Mouse (Mus musculus) heart, embryonic 10.5 days (tissue): Measurements from ENCODE around the gene Mgme1. TPM values are rescaled to one million over a fixed set of nuclear protein-coding genes. Genes with fewer than 3 reads are reported as not detected.

ENCODE experiments used
- DNase-seq: peaks from one replicate; pipeline ENCODE4 v3.0.0-alpha.2; 2017; ENCODE audit warnings: low spot score
- H3K27ac ChIP-seq: fragments of 300-500 bp; sonication (generic); 2 replicates; pipeline ENCODE4 v1.5.1; 2016; ENCODE audit warnings: mild to moderate bottlenecking
- H3K27me3 ChIP-seq: fragments of 300-500 bp; sonication (generic); 2 replicates; pipeline ENCODE4 v1.6.1; 2016; ENCODE audit warnings: mild to moderate bottlenecking; ENCODE audit not compliant: poor library complexity, insufficient read depth, severe bottlenecking
- H3K36me3 ChIP-seq: fragments of 300-500 bp; sonication (generic); 2 replicates; pipeline ENCODE4 v1.6.1; 2016; ENCODE audit warnings: mild to moderate bottlenecking, moderate library complexity
- H3K4me1 ChIP-seq: fragments of 300-500 bp; sonication (generic); 2 replicates; pipeline ENCODE4 v1.6.1; 2016; ENCODE audit warnings: mild to moderate bottlenecking
- H3K4me3 ChIP-seq: fragments of 300-500 bp; sonication (generic); 2 replicates; pipeline ENCODE4 v1.5.1; 2016; ENCODE audit warnings: mild to moderate bottlenecking, moderate library complexity
- H3K9me3 ChIP-seq: fragments of 300-500 bp; sonication (generic); 2 replicates; pipeline ENCODE4 v1.6.1; 2016; ENCODE audit warnings: mild to moderate bottlenecking, moderate library complexity
- WGBS: fragments of 180-500 bp; shearing (Covaris S2); methylation state at CpG from one replicate; pipeline ENCODE4 v1.1.7; 2016; 5-methylcytosine and 5-hydroxymethylcytosine counted together
- polyA plus RNA-seq: library from polyadenylated mRNA; unstranded; fragments of >200 nt; fragmentation: Nextera tagmentation; extraction: Ambion mirVana; gene quantifications from 2 replicates; pipeline ENCODE4 v1.2.1, GENCODE M21; 2016

Gene Mgme1
- polyA plus RNA-seq, result 24.7 TPM in 2 replicates

GRCm38 (mm10) chr2:144270507-144271420 lies at the start of gene Mgme1, which contains the start of gene Snx5:
Gene Mgme1, plus strand, starts transcription at chr2:144270663.
Gene Snx5, minus strand, starts transcription at chr2:144270906.
- Histone ChIP-seq H3K36me3 (peaks cover 14% of the 10 kb centered on the region; the same call in 1 of the 2 replicates), H3K27me3 (no peaks in the 10 kb centered on the region), H3K27ac (peak within 1 kb of the TSS; percentile 99), H3K9me3 (no peaks in the 10 kb centered on the region), H3K4me3 (peak within 1 kb of the TSS; percentile 93), H3K4me1 (peaks cover 38% of the 10 kb centered on the region)
- 1% methylated on average over 93 of the region's 93 CpGs for WGBS
- peak; percentile 98 for DNase-seq

GRCm38 (mm10) chr2:144224351-144224750 lies 46.1 kb upstream of the Mgme1 start:
- DNase-seq, result no peak
- no peaks in the 10 kb centered on the region for H3K27me3 ChIP-seq
- 53% methylated on average over 12 of the region's 12 CpGs for WGBS
- no peaks in the 10 kb centered on the region for H3K36me3 ChIP-seq
- peak overlapping the region; percentile 27; the same call in 1 of the 2 replicates for H3K4me3 ChIP-seq
- H3K4me1 ChIP-seq, result peaks cover 10% of the 10 kb centered on the region
- no peaks in the 10 kb centered on the region for H3K9me3 ChIP-seq
- no peak overlapping the region for H3K27ac ChIP-seq

- peaks cover 18% of the 10 kb centered on the region for H3K4me1 ChIP-seq
- no peaks in the 10 kb centered on the region for H3K27me3 ChIP-seq
- WGBS, result 87% methylated on average over 12 of the region's 12 CpGs
- H3K9me3 ChIP-seq, result no peaks in the 10 kb centered on the region
- no peak overlapping the region for H3K4me3 ChIP-seq
- DNase-seq, result no peak
- H3K27ac ChIP-seq, result no peak overlapping the region
- no peaks in the 10 kb centered on the region for H3K36me3 ChIP-seq
These were observed 43.4 kb upstream of the Mgme1 start for GRCm38 (mm10) chr2:144226906-144227586.

GRCm38 (mm10) chr2:144228521-144229346 lies 41.7 kb upstream of the Mgme1 start:
- Histone ChIP-seq H3K4me1 (peaks cover 18% of the 10 kb centered on the region), H3K27ac (no peak overlapping the region), H3K9me3 (no peaks in the 10 kb centered on the region), H3K4me3 (no peak overlapping the region), H3K27me3 (no peaks in the 10 kb centered on the region), H3K36me3 (no peaks in the 10 kb centered on the region)
- DNase-seq, result no peak
- 82% methylated on average over 12 of the region's 12 CpGs for whole genome bisulfite sequencing

- Histone ChIP-seq H3K36me3 (no peaks in the 10 kb centered on the region), H3K4me3 (no peak overlapping the region), H3K4me1 (peaks cover 11% of the 10 kb centered on the region; the same call in 1 of the 2 replicates), H3K27me3 (no peaks in the 10 kb centered on the region), H3K27ac (no peak overlapping the region), H3K9me3 (no peaks in the 10 kb centered on the region)
- 87% methylated on average over 14 of the region's 14 CpGs for WGBS
- no peak for DNase-seq
These were observed 40.8 kb upstream of the Mgme1 start for GRCm38 (mm10) chr2:144229647-144230046.

GRCm38 (mm10) chr2:144230498-144230897 lies 40.0 kb upstream of the Mgme1 start:
- Histone ChIP-seq H3K4me3 (no peak overlapping the region), H3K4me1 (peaks cover 8% of the 10 kb centered on the region; the same call in 1 of the 2 replicates), H3K36me3 (no peaks in the 10 kb centered on the region), H3K27me3 (no peaks in the 10 kb centered on the region), H3K27ac (no peak overlapping the region), H3K9me3 (no peaks in the 10 kb centered on the region)
- 26% methylated on average over 7 of the region's 7 CpGs for WGBS
- no peak for DNase-seq

GRCm38 (mm10) chr2:144231115-144231514 lies 39.3 kb upstream of the Mgme1 start:
- no peak for DNase-seq
- no peaks in the 10 kb centered on the region for H3K36me3 ChIP-seq
- no peak overlapping the region for H3K27ac ChIP-seq
- no peak overlapping the region for H3K4me3 ChIP-seq
- H3K27me3 ChIP-seq, result no peaks in the 10 kb centered on the region
- no peaks in the 10 kb centered on the region for H3K9me3 ChIP-seq
- 63% methylated on average over 5 of the region's 5 CpGs for WGBS
- H3K4me1 ChIP-seq, result peaks cover 8% of the 10 kb centered on the region; the same call in 1 of the 2 replicates

- Histone ChIP-seq H3K4me3 (no peak overlapping the region), H3K27ac (no peak overlapping the region), H3K27me3 (no peaks in the 10 kb centered on the region), H3K9me3 (no peaks in the 10 kb centered on the region), H3K36me3 (no peaks in the 10 kb centered on the region), H3K4me1 (peaks cover 8% of the 10 kb centered on the region; the same call in 1 of the 2 replicates)
- DNase-seq, result no peak
- WGBS, result 71% methylated on average over 3 of the region's 3 CpGs
These were observed 36.9 kb upstream of the Mgme1 start for GRCm38 (mm10) chr2:144233534-144233933.

- Histone ChIP-seq H3K36me3 (no peaks in the 10 kb centered on the region), H3K27ac (no peak overlapping the region), H3K4me1 (peaks cover 3% of the 10 kb centered on the region; the same call in 1 of the 2 replicates), H3K9me3 (no peaks in the 10 kb centered on the region), H3K27me3 (no peaks in the 10 kb centered on the region), H3K4me3 (no peak overlapping the region)
- WGBS, result 65% methylated on average over 3 of the region's 3 CpGs
- no peak for DNase-seq
These were observed 34.7 kb upstream of the Mgme1 start for GRCm38 (mm10) chr2:144235776-144236175.

GRCm38 (mm10) chr2:144236791-144237584 lies 33.5 kb upstream of the Mgme1 start:
- WGBS, result 56% methylated on average over 9 of the region's 9 CpGs
- no peaks in the 10 kb centered on the region for H3K36me3 ChIP-seq
- H3K27ac ChIP-seq, result no peak overlapping the region
- H3K27me3 ChIP-seq, result no peaks in the 10 kb centered on the region
- H3K4me3 ChIP-seq, result no peak overlapping the region
- no peaks in the 10 kb centered on the region for H3K9me3 ChIP-seq
- DNase-seq, result no peak
- H3K4me1 ChIP-seq, result no peaks in the 10 kb centered on the region; the same call in 1 of the 2 replicates

- Histone ChIP-seq H3K36me3 (no peaks in the 10 kb centered on the region), H3K9me3 (no peaks in the 10 kb centered on the region), H3K4me1 (no peaks in the 10 kb centered on the region; the same call in 1 of the 2 replicates), H3K27ac (no peak overlapping the region), H3K4me3 (no peak overlapping the region), H3K27me3 (no peaks in the 10 kb centered on the region)
- no peak for DNase-seq
- 75% methylated on average over 6 of the region's 6 CpGs for WGBS
These were observed 32.1 kb upstream of the Mgme1 start for GRCm38 (mm10) chr2:144238341-144238740.

- no peaks in the 10 kb centered on the region; the same call in 1 of the 2 replicates for H3K4me1 ChIP-seq
- WGBS, result 59% methylated on average over 2 of the region's 2 CpGs
- no peaks in the 10 kb centered on the region for H3K36me3 ChIP-seq
- H3K9me3 ChIP-seq, result no peaks in the 10 kb centered on the region
- no peak overlapping the region for H3K27ac ChIP-seq
- no peaks in the 10 kb centered on the region for H3K27me3 ChIP-seq
- H3K4me3 ChIP-seq, result no peak overlapping the region
- no peak for DNase-seq
These were observed 31.1 kb upstream of the Mgme1 start for GRCm38 (mm10) chr2:144239318-144239717.
